ENCODE assay signal across 31 mouse cellular contexts in genomic region chrX:61727516-61728310, GRCm38 (mm10). TPM values are rescaled to one million over a fixed set of nuclear protein-coding genes. Genes with fewer than 3 reads are reported as not detected.
"Had no signal": no experiment of that assay in that cellular context is flagged by ENCODE, and none has a peak within 500 bp of the region (broad histone marks: within the 10 kb centered on the region; RNA-seq: fewer than 3 reads in every experiment).

No protein-coding gene starts in this region.

- H3K27ac ChIP-seq: heart, embryonic 10.5 days; hindbrain, embryonic 13.5 days; hindbrain, embryonic 15.5 days; hindbrain, postnatal 0 days; kidney, embryonic 15.5 days; layer of hippocampus, adult 2 months; left cerebral cortex, adult 2 months; limb, embryonic 10.5 days; limb, embryonic 12.5 days; liver, embryonic 13.5 days; liver, embryonic 15.5 days had no signal

- DNase-seq: gastrocnemius, postnatal 14 days; heart, adult 18-20 months; heart, postnatal 14 days; heart, postnatal 36 days; kidney, adult 11 months; kidney, adult 2 months; kidney, adult 9 months; kidney, postnatal 10 days; kidney, postnatal 25 days; kidney, postnatal 4 days; liver; liver, embryonic 13.5 days had no signal

- H3K9me3 ChIP-seq: heart, embryonic 10.5 days; heart, embryonic 12.5 days; hindbrain, embryonic 13.5 days; hindbrain, embryonic 15.5 days; kidney, embryonic 15.5 days; limb, embryonic 10.5 days; limb, embryonic 12.5 days; liver, embryonic 13.5 days; liver, embryonic 15.5 days had no signal

- H3K4me1 ChIP-seq: heart, embryonic 10.5 days; heart, embryonic 12.5 days; hindbrain, embryonic 13.5 days; hindbrain, embryonic 15.5 days; kidney, embryonic 15.5 days; limb, embryonic 10.5 days; limb, embryonic 12.5 days; liver, embryonic 13.5 days; liver, embryonic 15.5 days had no signal

- H3K27me3 ChIP-seq: heart, embryonic 12.5 days; hindbrain, embryonic 13.5 days; hindbrain, embryonic 15.5 days; kidney, embryonic 15.5 days; limb, embryonic 12.5 days; liver, embryonic 13.5 days; liver, embryonic 15.5 days had no signal

- H3K4me3 ChIP-seq: heart, embryonic 10.5 days; heart, embryonic 12.5 days; hindbrain, embryonic 13.5 days; hindbrain, embryonic 15.5 days; kidney, embryonic 15.5 days; layer of hippocampus, adult 2 months; left cerebral cortex, adult 2 months; limb, embryonic 10.5 days; limb, embryonic 12.5 days; liver, embryonic 13.5 days; liver, embryonic 15.5 days had no signal

- H3K36me3 ChIP-seq: heart, embryonic 10.5 days; heart, embryonic 12.5 days; hindbrain, embryonic 13.5 days; hindbrain, embryonic 15.5 days; kidney, embryonic 15.5 days; limb, embryonic 10.5 days; limb, embryonic 12.5 days; liver, embryonic 13.5 days; liver, embryonic 15.5 days had no signal

- H3K4me2 ChIP-seq: heart, embryonic 12.5 days; hindbrain, embryonic 13.5 days; hindbrain, embryonic 15.5 days; kidney, embryonic 15.5 days; limb, embryonic 12.5 days; liver, embryonic 11.5 days; liver, embryonic 13.5 days; liver, embryonic 15.5 days had no signal

- H3K9ac ChIP-seq: heart, embryonic 12.5 days; hindbrain, embryonic 13.5 days; hindbrain, embryonic 15.5 days; kidney, embryonic 15.5 days; limb, embryonic 12.5 days; liver, embryonic 13.5 days; liver, embryonic 15.5 days had no signal

- ATAC-seq: hindbrain, postnatal 0 days; intestine, embryonic 16.5 days had no signal

RNA-seq across cellular contexts. Expression of gene Ldoc1, which starts 18.4 kb away (rescaled TPM):
- total RNA-seq: gastrocnemius, adult 18-20 months; gastrocnemius, adult 8-10 months; gastrocnemius, postnatal 14 days; gastrocnemius, postnatal 4 days; granulocyte monocyte progenitor cell, adult 5-6 weeks; hematopoietic stem cell, adult 5-6 weeks had no signal
- polyA plus RNA-seq: heart, embryonic 14.5 days; kidney, adult 2 months; liver, embryonic 15.5 days had no signal
